Mouse (Mus musculus) thymus, adult 2 months (tissue): ENCODE measurements around the gene Spic. TPM values are rescaled to one million over a fixed set of nuclear protein-coding genes. Genes with fewer than 3 reads are reported as not detected.

Experiments used
- DNase-seq: peaks from one replicate; pipeline ENCODE4 v3.0.0; 2021
- H3K27ac ChIP-seq: fragments of 200-500 bp; 2 replicates; pipeline ENCODE4 v1.5.1; 2012; ENCODE audit warnings: low read length, control low read depth; ENCODE audit not compliant: control insufficient read depth, insufficient read depth
- H3K27me3 ChIP-seq: fragments of 200-500 bp; 2 replicates; pipeline ENCODE4 v1.6.1; 2012; ENCODE audit warnings: mild to moderate bottlenecking, low read length, moderate library complexity, mixed read lengths; ENCODE audit not compliant: control insufficient read depth, insufficient read depth
- H3K36me3 ChIP-seq: fragments of 200-500 bp; 2 replicates; pipeline ENCODE4 v1.6.1; 2012; ENCODE audit warnings: mild to moderate bottlenecking, low read length, moderate library complexity; ENCODE audit not compliant: control insufficient read depth, insufficient read depth
- H3K4me1 ChIP-seq: fragments of 200-500 bp; replicated peaks from 2 replicates; pipeline ENCODE4 v1.6.1; 2012; ENCODE audit warnings: low read length; ENCODE audit not compliant: control insufficient read depth, insufficient read depth
- H3K4me3 ChIP-seq: fragments of 200-500 bp; 2 replicates; pipeline ENCODE4 v1.5.1; 2012; ENCODE audit warnings: mild to moderate bottlenecking, low read length, control low read depth, moderate library complexity; ENCODE audit not compliant: control insufficient read depth, insufficient read depth
- CTCF ChIP-seq: fragments of 200-500 bp; IDR thresholded peaks from 2 replicates; pipeline ENCODE4 v1.5.1; 2012; ENCODE audit warnings: mild to moderate bottlenecking, control low read depth, low read length, moderate library complexity, borderline replicate concordance; ENCODE audit not compliant: control insufficient read depth, poor library complexity, insufficient read depth; ENCODE audit errors: extremely low read depth
- POLR2A ChIP-seq: fragments of 200-500 bp; IDR thresholded peaks from 2 replicates; pipeline ENCODE4 v1.6.1; 2012; ENCODE audit warnings: mild to moderate bottlenecking, low read length, control low read depth, moderate library complexity; ENCODE audit not compliant: control insufficient read depth, poor library complexity, insufficient read depth; ENCODE audit errors: extremely low read depth
- WGBS: fragments of 180-500 bp; shearing (Covaris S2); methylation state at CpG from one replicate; pipeline ENCODE4 v1.1.7; 2018; 5-methylcytosine and 5-hydroxymethylcytosine counted together
- polyA plus RNA-seq: library from polyadenylated mRNA; depleted of rRNA; stranded (reverse); fragments of >200 nt; gene quantifications from 2 replicates; pipeline ENCODE4 v1.2.3, GENCODE M21; 2012

The Spic gene
- polyA plus RNA-seq, 1 experiment = 2.4 TPM

GRCm38 (mm10) chr10:88725343-88725742, 40.5 kb upstream of the Spic start:
- Histone ChIP-seq H3K36me3 (no peaks in the 10 kb centered on the region), H3K27ac (no peak overlapping the region), H3K4me3 (no peak overlapping the region), H3K27me3 (no peaks in the 10 kb centered on the region), H3K4me1 (peaks cover 2% of the 10 kb centered on the region)
- peak; percentile 10 for DNase-seq
- WGBS = 58% methylated on average over 2 of the region's 2 CpGs
- TF ChIP-seq POLR2A (no peak), CTCF (no peak)

- Histone ChIP-seq H3K27ac (no peak overlapping the region), H3K36me3 (no peaks in the 10 kb centered on the region), H3K4me1 (no peaks in the 10 kb centered on the region), H3K27me3 (no peaks in the 10 kb centered on the region), H3K4me3 (no peak overlapping the region)
- no peak for TF ChIP-seq POLR2A
- no peak for TF ChIP-seq CTCF
- no peak for DNase-seq
- 60% methylated on average over 1 of the region's 1 CpGs for WGBS
Observed at GRCm38 (mm10) chr10:88719618-88720017, 34.8 kb upstream of the Spic start.

- no peaks in the 10 kb centered on the region for H3K27me3 ChIP-seq
- H3K36me3 ChIP-seq = no peaks in the 10 kb centered on the region
- WGBS = 69% methylated on average over 2 of the region's 2 CpGs
- H3K4me3 ChIP-seq = no peak overlapping the region
- H3K27ac ChIP-seq = no peak overlapping the region
- no peaks in the 10 kb centered on the region for H3K4me1 ChIP-seq
- no peak for TF ChIP-seq CTCF
- TF ChIP-seq POLR2A = no peak
- DNase-seq = no peak
Observed at GRCm38 (mm10) chr10:88717756-88718025, 32.9 kb upstream of the Spic start.

GRCm38 (mm10) chr10:88716986-88717755, 32.4 kb upstream of the Spic start:
- Histone ChIP-seq H3K4me1 (no peaks in the 10 kb centered on the region), H3K27me3 (no peaks in the 10 kb centered on the region), H3K4me3 (no peak overlapping the region), H3K36me3 (no peaks in the 10 kb centered on the region), H3K27ac (no peak overlapping the region)
- 86% methylated on average over 13 of the region's 13 CpGs for WGBS
- DNase-seq = no peak
- no peak for TF ChIP-seq CTCF
- TF ChIP-seq POLR2A = no peak

GRCm38 (mm10) chr10:88715621-88716020, 30.8 kb upstream of the Spic start:
- no peaks in the 10 kb centered on the region for H3K36me3 ChIP-seq
- WGBS = 87% methylated on average over 6 of the region's 6 CpGs
- TF ChIP-seq POLR2A = no peak
- TF ChIP-seq CTCF = no peak
- H3K27me3 ChIP-seq = no peaks in the 10 kb centered on the region
- no peak overlapping the region for H3K27ac ChIP-seq
- no peak overlapping the region for H3K4me3 ChIP-seq
- H3K4me1 ChIP-seq = no peaks in the 10 kb centered on the region
- DNase-seq = no peak

- TF ChIP-seq CTCF = no peak
- no peak for TF ChIP-seq POLR2A
- H3K27ac ChIP-seq = no peak overlapping the region
- 92% methylated on average over 4 of the region's 4 CpGs for WGBS
- H3K4me3 ChIP-seq = no peak overlapping the region
- no peaks in the 10 kb centered on the region for H3K4me1 ChIP-seq
- no peaks in the 10 kb centered on the region for H3K27me3 ChIP-seq
- H3K36me3 ChIP-seq = no peaks in the 10 kb centered on the region
- DNase-seq = no peak
Observed at GRCm38 (mm10) chr10:88714744-88715143, 29.9 kb upstream of the Spic start.

- Histone ChIP-seq H3K4me3 (no peak overlapping the region), H3K4me1 (no peaks in the 10 kb centered on the region), H3K36me3 (no peaks in the 10 kb centered on the region), H3K27me3 (no peaks in the 10 kb centered on the region), H3K27ac (no peak overlapping the region)
- 8% methylated on average over 6 of the region's 6 CpGs for WGBS
- no peak for DNase-seq
- TF ChIP-seq CTCF = no peak
- TF ChIP-seq POLR2A = no peak
Observed at GRCm38 (mm10) chr10:88712359-88712758, 27.5 kb upstream of the Spic start.
